In genomic region chr2:144635644-144636320, GRCm38 (mm10) we compare ENCODE assay signal across 8 mouse cellular contexts. TPM values are rescaled to one million over a fixed set of nuclear protein-coding genes. Genes with fewer than 3 reads are reported as not detected.
DNase-seq lines count a peak whose midpoint lies in the region; ATAC-seq lines count a peak whose summit lies in the region.

No protein-coding gene starts in this region.

- peak; percentile 23 to 71 for DNase-seq in heart, adult 18-20 months
- no peak for DNase-seq in heart, postnatal 25 days (ENCODE audit: low spot score)
- DNase-seq in cerebellum, adult 9-10 months = peak; percentile 71
- DNase-seq in induced T-regulatory cell, adult 2 months (ENCODE audit: low read depth) = peak; percentile 66
- DNase-seq in left cerebral cortex, adult 11 months (ENCODE audit: low spot score) = peak; percentile 43
- peak; percentile 53 for DNase-seq in right cerebral cortex, postnatal 36 days (ENCODE audit: low spot score in 2 of 2)

- intact Hi-C loops in heart, postnatal 25 days (cut with DNase I) = loop anchor here (10.0 kb wide), 1 partner anchor 879 kb away; no protein-coding TSS in a partner anchor

- ATAC-seq in frontal cortex, adult (ENCODE audit: low TSS enrichment) = peak; percentile 76
- ATAC-seq in megakaryocyte progenitor cell, adult 5-6 weeks (replicated peaks; ENCODE audit: poor library complexity) = peak; percentile 89

RNA-seq across cellular contexts. Expression of gene Dtd1, which starts 36.1 kb away (rescaled TPM):
- 10 to 100 TPM; 18.4 to 19.9 TPM for total RNA-seq in heart, adult 18-20 months (2021)
- total RNA-seq in heart, postnatal 25 days (2021) = 10 to 100 TPM; 10.9 to 11.2 TPM
- total RNA-seq in megakaryocyte progenitor cell, adult 5-6 weeks (2015) = 29.5 and 34.1 TPM in 2 replicates
- total RNA-seq in megakaryocyte progenitor cell, adult 5-6 weeks (2017) = 59.8 and 63.1 TPM in 2 replicates

RNA-seq across cellular contexts. Expression of gene Smim26, which starts 41.9 kb away (rescaled TPM):
- total RNA-seq in heart, adult 18-20 months (2021) = 100 to 1,000 TPM; 103 to 108 TPM
- 10 to 100 TPM; 92.0 to 94.9 TPM for total RNA-seq in heart, postnatal 25 days (2021)
- total RNA-seq in megakaryocyte progenitor cell, adult 5-6 weeks (2015) = 30.1 and 42.9 TPM in 2 replicates
- 23.5 and 27.0 TPM in 2 replicates for total RNA-seq in megakaryocyte progenitor cell, adult 5-6 weeks (2017)
